Mouse (Mus musculus) thymus, adult 2 months (tissue): ENCODE measurements around the gene Dld.

Experiments used
- CTCF ChIP-seq: fragments of 200-500 bp; IDR thresholded peaks from 2 replicates; pipeline ENCODE4 v1.5.1; 2012; ENCODE audit warnings: mild to moderate bottlenecking, control low read depth, low read length, moderate library complexity, borderline replicate concordance; ENCODE audit not compliant: control insufficient read depth, poor library complexity, insufficient read depth; ENCODE audit errors: extremely low read depth
- POLR2A ChIP-seq: fragments of 200-500 bp; IDR thresholded peaks from 2 replicates; pipeline ENCODE4 v1.6.1; 2012; ENCODE audit warnings: mild to moderate bottlenecking, low read length, control low read depth, moderate library complexity; ENCODE audit not compliant: control insufficient read depth, poor library complexity, insufficient read depth; ENCODE audit errors: extremely low read depth

- TF ChIP-seq CTCF (no peak), POLR2A (no peak)
These were observed 17.9 kb upstream of the Dld start for GRCm38 (mm10) chr12:31369118-31369517.
